Mouse (Mus musculus) brain, embryonic 14.5 days (tissue): Measurements from ENCODE around the gene Cntn3. TPM values are rescaled to one million over a fixed set of nuclear protein-coding genes. Genes with fewer than 3 reads are reported as not detected.
A peak's percentile ranks its signal among the peaks of the same experiment; 100 is the strongest.

Source experiments
- DNase-seq: peaks from one replicate; pipeline ENCODE4 v3.0.0-alpha.2; 2011; ENCODE audit warnings: low read depth
- CTCF ChIP-seq: fragments of 200-500 bp; IDR thresholded peaks from 2 replicates; pipeline ENCODE4 v1.5.1; 2012; ENCODE audit warnings: inconsistent platforms, mild to moderate bottlenecking, moderate library complexity, borderline replicate concordance; ENCODE audit not compliant: insufficient read depth, insufficient read length; ENCODE audit errors: extremely low read depth
- POLR2A ChIP-seq: fragments of 200-500 bp; IDR thresholded peaks from 2 replicates; pipeline ENCODE4 v1.6.1; 2012; ENCODE audit warnings: mild to moderate bottlenecking, inconsistent platforms, borderline replicate concordance; ENCODE audit not compliant: poor library complexity, insufficient read depth, insufficient read length, severe bottlenecking; ENCODE audit errors: extremely low read depth
- polyA plus RNA-seq: library from polyadenylated mRNA; depleted of rRNA; stranded (reverse); fragments of >200 nt; gene quantifications from 2 replicates; pipeline ENCODE4 v1.2.3, GENCODE M21; 2012

The Cntn3 gene
- polyA plus RNA-seq, 1 experiment, result 4.5 TPM

GRCm38 (mm10) chr6:102556497-102556896 is 16.4 kb downstream of the Cntn3 start:
- no peak for TF ChIP-seq CTCF
- no peak for TF ChIP-seq POLR2A
- DNase-seq, result no peak

DNA sequence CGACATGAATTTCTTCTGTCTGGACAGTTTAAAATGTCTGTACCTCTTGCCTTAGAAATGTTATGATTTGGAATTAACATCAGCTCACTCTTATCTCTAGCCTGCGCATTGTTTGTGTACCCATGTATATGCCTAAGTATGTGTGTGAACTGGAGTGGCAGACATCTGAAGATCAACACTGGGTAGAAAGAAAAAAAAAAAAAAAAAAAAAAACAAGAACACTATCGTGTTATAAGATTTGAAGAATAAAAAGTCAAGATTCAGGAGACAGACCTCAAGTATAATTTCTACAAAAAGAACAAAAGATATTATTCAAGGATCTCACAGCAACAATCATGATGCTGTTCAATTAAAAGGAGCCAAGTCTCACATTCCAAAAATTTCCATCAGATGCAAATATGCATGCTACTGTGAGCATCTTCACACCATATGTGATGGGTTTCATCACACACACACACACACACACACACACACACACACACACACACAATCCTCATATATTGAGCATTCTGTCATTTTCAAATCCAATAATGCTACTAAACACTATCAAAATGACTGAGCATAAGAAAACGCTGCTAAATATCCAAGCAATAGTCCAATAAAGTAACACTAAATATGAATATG is 17.0 kb downstream of the Cntn3 start:
- peak; percentile 57 for DNase-seq
- TF ChIP-seq POLR2A, result no peak
- TF ChIP-seq CTCF, result no peak

- DNase-seq, result peak; percentile 70
Observed at GRCm38 (mm10) chr6:102555067-102555657, 17.7 kb downstream of the Cntn3 start.

DNA sequence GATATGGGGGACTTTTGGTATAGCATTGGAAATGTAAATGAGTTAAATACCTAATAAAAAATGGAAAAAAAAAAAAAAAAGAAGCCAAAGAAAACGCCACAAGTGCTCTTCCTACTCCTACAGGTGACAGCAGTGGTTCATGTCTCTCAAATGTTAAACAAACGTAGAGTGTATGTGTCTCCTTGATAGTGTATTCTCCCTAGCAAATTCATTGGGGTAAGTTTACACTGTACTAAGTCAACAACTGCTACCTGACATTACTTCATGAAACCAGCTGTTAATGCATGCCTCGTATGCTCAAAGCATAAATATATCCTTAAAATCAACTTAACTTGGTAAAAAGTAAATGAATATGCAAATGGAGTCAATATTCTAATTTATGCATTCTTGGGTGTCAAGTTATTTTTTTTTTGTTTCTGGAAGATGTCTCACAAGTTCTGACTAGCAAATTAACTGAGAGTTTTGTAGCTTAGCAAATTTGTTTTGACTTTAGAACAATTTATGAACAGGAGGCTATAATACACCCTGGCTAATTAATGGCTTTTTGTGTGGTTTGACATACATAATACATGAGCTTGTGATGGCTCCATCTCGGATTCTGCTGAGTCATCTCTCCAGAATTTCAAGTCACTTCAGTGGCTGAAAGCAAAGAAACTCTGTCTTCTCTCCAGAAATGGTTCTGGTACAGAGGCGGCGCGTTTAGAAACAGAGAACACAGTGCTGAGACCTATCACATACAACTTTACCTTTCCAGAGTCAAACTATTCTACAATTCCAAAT is 31.1 kb downstream of the Cntn3 start:
- TF ChIP-seq CTCF (no peak), POLR2A (no peak)
- peak; percentile 57 for DNase-seq

More at GRCm38 (mm10) chr6:102555067-102555657, 17.7 kb downstream of the Cntn3 start:
- no peak for TF ChIP-seq POLR2A
- no peak for TF ChIP-seq CTCF

- TF ChIP-seq POLR2A, result no peak
- no peak for TF ChIP-seq CTCF
- no peak for DNase-seq
Observed at GRCm38 (mm10) chr6:102535599-102535998, 37.3 kb downstream of the Cntn3 start.

DNA sequence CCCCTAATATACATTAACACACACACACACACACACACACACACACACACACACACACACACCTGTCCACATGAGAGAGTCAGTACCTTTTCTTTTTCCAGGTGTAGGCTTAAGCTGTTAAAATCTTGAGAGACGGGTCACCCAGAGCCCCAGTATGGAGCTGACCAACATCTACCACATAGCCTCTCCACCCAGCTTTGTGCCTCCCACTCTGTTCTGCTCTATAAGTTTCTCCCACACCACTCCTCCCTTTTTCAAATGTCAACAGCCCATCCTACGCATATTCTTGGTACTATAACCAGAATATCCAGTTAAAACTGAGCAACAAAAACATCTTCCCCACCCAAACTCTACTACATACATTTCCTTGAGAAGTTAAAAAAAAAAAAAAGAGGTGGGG is 49.9 kb downstream of the Cntn3 start:
- TF ChIP-seq POLR2A (no peak), CTCF (no peak)
- DNase-seq, result no peak

- peak; percentile 17 for DNase-seq
Observed at GRCm38 (mm10) chr6:102520977-102521376, 51.9 kb downstream of the Cntn3 start.

DNA sequence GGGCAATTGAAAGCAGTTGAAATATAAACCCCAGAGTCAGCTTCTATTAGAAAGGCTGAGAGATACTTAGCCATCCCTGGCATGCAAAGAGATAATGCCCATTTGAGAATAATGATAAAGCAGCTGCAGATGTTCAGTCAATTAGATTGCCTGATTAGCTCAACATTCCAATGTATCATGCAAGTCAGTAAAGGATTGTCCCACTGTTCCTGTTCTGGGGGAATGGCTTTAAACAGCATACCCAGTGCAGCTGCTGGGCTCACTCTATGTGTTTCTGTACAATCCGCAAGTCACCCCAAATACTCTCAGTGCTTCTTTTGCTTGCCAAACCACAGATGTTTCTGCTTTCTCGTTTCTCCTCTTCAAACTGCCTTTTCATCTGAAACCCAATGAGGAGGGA is 57.7 kb downstream of the Cntn3 start:
- TF ChIP-seq POLR2A, result no peak
- TF ChIP-seq CTCF, result no peak

More at GRCm38 (mm10) chr6:102520977-102521376, 51.9 kb downstream of the Cntn3 start:
- no peak for TF ChIP-seq CTCF
- no peak for TF ChIP-seq POLR2A

DNA sequence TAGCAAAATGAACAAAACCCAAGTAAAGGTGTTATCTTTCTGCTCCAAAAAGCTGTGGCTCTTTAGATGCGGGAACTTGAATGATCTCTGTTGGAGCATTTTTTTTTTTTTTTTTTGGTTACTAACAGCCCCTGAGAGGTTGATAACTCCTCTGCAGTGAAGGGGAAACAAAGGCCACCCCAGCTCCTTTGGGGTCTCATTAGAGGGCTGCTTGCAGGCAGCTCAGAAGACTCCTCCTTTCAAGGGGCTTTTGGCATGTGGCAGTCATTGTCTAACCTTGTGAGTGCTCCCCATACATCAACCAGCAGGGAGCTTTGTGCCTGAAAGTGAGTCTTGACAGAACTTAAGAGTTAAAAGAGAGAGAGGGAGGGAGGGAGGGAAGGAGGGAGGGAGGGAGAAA is 60.8 kb downstream of the Cntn3 start:
- peak; percentile 65 for DNase-seq
- TF ChIP-seq CTCF (no peak), POLR2A (no peak)

More for the DNA sequence above, 57.7 kb downstream of the Cntn3 start:
- peak; percentile 31 for DNase-seq

GRCm38 (mm10) chr6:102485509-102485908 is 87.4 kb downstream of the Cntn3 start:
- TF ChIP-seq POLR2A, result no peak
- no peak for TF ChIP-seq CTCF
- DNase-seq, result peak; percentile 56

DNA sequence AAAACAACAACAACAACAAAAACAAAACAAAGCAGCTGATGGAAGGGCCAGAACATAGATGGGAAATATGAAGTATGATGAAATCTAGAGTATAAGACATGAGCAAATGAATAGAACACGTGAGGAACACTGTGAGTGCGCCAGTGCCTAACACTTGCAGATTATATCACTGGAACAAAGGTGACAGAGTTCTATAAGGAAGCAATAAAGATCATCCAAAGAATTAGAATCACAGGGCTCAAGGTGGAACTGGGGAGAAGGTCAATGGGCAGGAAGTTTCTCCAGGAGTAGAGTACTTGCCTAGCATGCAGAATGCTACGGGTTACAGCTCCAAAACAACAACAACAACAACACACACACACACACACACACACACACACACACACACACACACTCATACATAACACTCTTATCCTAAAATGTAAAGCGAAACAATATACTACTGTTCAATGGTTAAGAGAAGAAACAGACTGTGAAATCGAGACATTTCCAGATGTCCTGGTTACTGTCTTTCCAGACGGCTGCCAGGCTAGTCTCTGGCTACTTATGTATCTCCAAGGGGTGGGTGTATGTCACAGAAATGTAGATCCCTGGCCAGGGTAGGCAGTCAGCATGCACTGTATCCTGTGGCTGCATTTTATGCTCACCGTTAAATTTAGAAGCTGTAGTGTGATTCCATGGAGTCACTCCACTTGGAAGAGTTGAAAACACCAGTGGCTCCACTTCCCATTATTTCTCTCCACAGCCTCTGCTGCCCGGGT is 94.4 kb downstream of the Cntn3 start:
- DNase-seq, result no peak
- TF ChIP-seq CTCF, result no peak
- no peak for TF ChIP-seq POLR2A
